Mouse (Mus musculus): Measurements from ENCODE around the gene 1700025C18Rik. TPM values are rescaled to one million over a fixed set of nuclear protein-coding genes. Genes with fewer than 3 reads are reported as not detected.

1700025C18Rik gene
- total and polyA plus RNA-seq, 3 experiments = not detected

GRCm38 (mm10) chr2:165054888-165055852 is 35.4 kb downstream of the 1700025C18Rik start, which contains the start of gene Cd40:
Gene Cd40, plus strand, starts transcription at chr2:165055627.
- H3K27me3 ChIP-seq (ENCODE audit: control insufficient read depth in 1 of 2, insufficient read depth in 2 of 2, low read length in 2 of 2) = no peaks in the 10 kb centered on the region
- no peak within 1 kb of the TSS for H3K27ac ChIP-seq (ENCODE audit: control insufficient read depth, low read depth, low read length)
- no peak within 1 kb of the TSS for H3K9ac ChIP-seq (ENCODE audit: control insufficient read depth, low read depth, low read length, poor library complexity, severe bottlenecking)

GRCm38 (mm10) chr2:165051566-165051965 is 39.0 kb downstream of the 1700025C18Rik start:
- Histone ChIP-seq H3K27ac (ENCODE audit: control insufficient read depth, low read depth, low read length) (peak overlapping the region; percentile 63), H3K79me2 (ENCODE audit: control insufficient read depth, insufficient read depth, low read length, poor library complexity) (no peaks in the 10 kb centered on the region), H3K9ac (ENCODE audit: control insufficient read depth, low read depth, low read length, poor library complexity, severe bottlenecking) (peak overlapping the region; percentile 60), H3K4me3 (ENCODE audit: control insufficient read depth in 1 of 2, insufficient read depth in 1 of 2, low read depth in 2 of 2, low read length in 2 of 2) (peak overlapping the region; percentile 48 to 68), H3K36me3 (ENCODE audit: control insufficient read depth in 1 of 2, insufficient read depth in 2 of 2, low read length in 2 of 2) (peaks cover 0 to 5% of the 10 kb centered on the region in 2 experiments; a peak in 2 of 4 replicates), H3K9me3 (replicated peaks; ENCODE audit: insufficient read depth, low read length) (no peaks in the 10 kb centered on the region), H3K27me3 (ENCODE audit: control insufficient read depth in 1 of 2, insufficient read depth in 2 of 2, low read length in 2 of 2) (no peaks in the 10 kb centered on the region; a peak in 1 of 4 replicates), H3K4me1 (ENCODE audit: control insufficient read depth in 1 of 2, insufficient read depth in 2 of 2, low read length in 2 of 2) (peaks cover 0 to 9% of the 10 kb centered on the region in 2 experiments; a peak in 1 of 4 replicates)
- peak; percentile 86 for DNase-seq (ENCODE audit: low read depth, low spot score)
- TF ChIP-seq TAL1 (IDR thresholded peaks at IDR 0.05; ENCODE audit: low read length) (peak; percentile 81), MYC (IDR thresholded peaks at IDR 0.05; ENCODE audit: low read depth, low read length) (0 out of 2 replicates have a peak, but pooled peaks have one; percentile 34), MAX (IDR thresholded peaks at IDR 0.05; ENCODE audit: low read length) (no peak; the same call in 1 of the 2 replicates), USF1 (IDR thresholded peaks at IDR 0.05; ENCODE audit: low read depth, low read length) (no peak), GATA1 (IDR thresholded peaks at IDR 0.05; ENCODE audit: low read depth, low read length) (peak; percentile 76), ZKSCAN1 (IDR thresholded peaks at IDR 0.05; ENCODE audit: low read depth, low read length) (no peak), TBP (IDR thresholded peaks at IDR 0.05; ENCODE audit: low read depth, low read length) (peak; percentile 47; the same call in 1 of the 2 replicates), E2F4 (IDR thresholded peaks at IDR 0.05; ENCODE audit: borderline replicate concordance, low read depth, low read length) (no peak), ETS1 (IDR thresholded peaks at IDR 0.05; ENCODE audit: low read depth, low read length) (peak; percentile 26; the same call in 1 of the 2 replicates), SIN3A (IDR thresholded peaks at IDR 0.05; ENCODE audit: low read length) (peak; percentile 73; the same call in 1 of the 2 replicates), CHD1 (IDR thresholded peaks at IDR 0.05; ENCODE audit: low read depth, low read length) (no peak), ZMIZ1 (IDR thresholded peaks at IDR 0.05; ENCODE audit: low read depth, low read length) (no peak), SMC3 (IDR thresholded peaks at IDR 0.05; ENCODE audit: low read depth, low read length) (no peak), MAZ (IDR thresholded peaks at IDR 0.05; ENCODE audit: low read depth, low read length) (peak; percentile 20; the same call in 1 of the 2 replicates), TCF12 (IDR thresholded peaks at IDR 0.05; ENCODE audit: low read depth, low read length) (peak; percentile 83), NELFE (IDR thresholded peaks at IDR 0.05; ENCODE audit: low read depth, low read length) (no peak; the same call in 1 of the 2 replicates), CHD2 (IDR thresholded peaks at IDR 0.05; ENCODE audit: low read length) (no peak), USF2 (IDR thresholded peaks at IDR 0.05; ENCODE audit: borderline replicate concordance in 1 of 2, insufficient read depth in 1 of 2, low read depth in 1 of 2, low read length in 2 of 2) (no peak), JUND (IDR thresholded peaks at IDR 0.05; ENCODE audit: low read depth, low read length) (no peak), RAD21 (IDR thresholded peaks at IDR 0.05; ENCODE audit: low read depth, low read length) (no peak), ZNF384 (IDR thresholded peaks at IDR 0.05; ENCODE audit: low read depth, low read length) (no peak), MAFK (IDR thresholded peaks at IDR 0.05; ENCODE audit: borderline replicate concordance, low read depth, low read length) (no peak), BHLHE40 (IDR thresholded peaks at IDR 0.05; ENCODE audit: borderline replicate concordance, low read depth, low read length) (no peak), MXI1 (IDR thresholded peaks at IDR 0.05; ENCODE audit: low read depth, low read length) (peak; percentile 74), POLR2A (IDR thresholded peaks at IDR 0.05; ENCODE audit: control insufficient read depth in 1 of 2, insufficient read depth in 1 of 2, low read depth in 1 of 2, low read length in 2 of 2, poor library complexity in 1 of 2) (peak in 1 of 2 experiments; percentile 37; a peak in 1 of 4 replicates), POLR2AphosphoS2 (IDR thresholded peaks at IDR 0.05; ENCODE audit: low read length) (no peak), ZC3H11A (IDR thresholded peaks at IDR 0.05; ENCODE audit: low read depth, low read length) (no peak)

More at GRCm38 (mm10) chr2:165054888-165055852, 35.4 kb downstream of the 1700025C18Rik start, which contains the start of gene Cd40:
- no peaks in the 10 kb centered on the region for H3K79me2 ChIP-seq (ENCODE audit: control insufficient read depth, insufficient read depth, low read length, poor library complexity)
- H3K36me3 ChIP-seq (ENCODE audit: control insufficient read depth in 1 of 2, insufficient read depth in 2 of 2, low read length in 2 of 2) = peaks cover 0 to 5% of the 10 kb centered on the region in 2 experiments; a peak in 2 of 4 replicates
- DNase-seq (ENCODE audit: low read depth, low spot score) = no peak
- H3K4me1 ChIP-seq (ENCODE audit: control insufficient read depth in 1 of 2, insufficient read depth in 2 of 2, low read length in 2 of 2) = peaks cover 0 to 9% of the 10 kb centered on the region in 2 experiments; a peak in 1 of 4 replicates
- H3K4me3 ChIP-seq (ENCODE audit: control insufficient read depth in 1 of 2, insufficient read depth in 1 of 2, low read depth in 2 of 2, low read length in 2 of 2) = no peak within 1 kb of the TSS
- TF ChIP-seq GATA1 (IDR thresholded peaks at IDR 0.05; ENCODE audit: low read depth, low read length) (no peak), TBP (IDR thresholded peaks at IDR 0.05; ENCODE audit: low read depth, low read length) (no peak), TCF12 (IDR thresholded peaks at IDR 0.05; ENCODE audit: low read depth, low read length) (no peak), JUND (IDR thresholded peaks at IDR 0.05; ENCODE audit: low read depth, low read length) (no peak), TAL1 (IDR thresholded peaks at IDR 0.05; ENCODE audit: low read length) (no peak), MAFK (IDR thresholded peaks at IDR 0.05; ENCODE audit: borderline replicate concordance, low read depth, low read length) (no peak), ZNF384 (IDR thresholded peaks at IDR 0.05; ENCODE audit: low read depth, low read length) (no peak)
- no peaks in the 10 kb centered on the region for H3K9me3 ChIP-seq (replicated peaks; ENCODE audit: insufficient read depth, low read length)

All from MEL (cell line).